Mouse (Mus musculus) layer of hippocampus, postnatal 25 days (tissue): Measurements from ENCODE around the gene Bdh1. TPM values are rescaled to one million over a fixed set of nuclear protein-coding genes. Genes with fewer than 3 reads are reported as not detected.
"Not testable (repeated sequence)": the region's sequence is repeated elsewhere in the genome, so short reads cannot be mapped to it uniquely, and the experiment has no call there.

Experiments used
- DNase-seq, 2 experiments: peaks; one replicate each; pipeline ENCODE4 v3.0.0; 2022; ENCODE audit warnings: mixed read lengths in 2 of 2, low spot score in 1 of 2; ENCODE audit errors: extremely low spot score in 1 of 2
- total RNA-seq, 2 experiments: library from RNA; stranded (reverse); gene quantifications; 2 replicates each; pipeline ENCODE4 v1.2.3; 2021

Bdh1 gene
- total RNA-seq, 2 experiments from 2014 or later = 116 to 121 TPM

DNA sequence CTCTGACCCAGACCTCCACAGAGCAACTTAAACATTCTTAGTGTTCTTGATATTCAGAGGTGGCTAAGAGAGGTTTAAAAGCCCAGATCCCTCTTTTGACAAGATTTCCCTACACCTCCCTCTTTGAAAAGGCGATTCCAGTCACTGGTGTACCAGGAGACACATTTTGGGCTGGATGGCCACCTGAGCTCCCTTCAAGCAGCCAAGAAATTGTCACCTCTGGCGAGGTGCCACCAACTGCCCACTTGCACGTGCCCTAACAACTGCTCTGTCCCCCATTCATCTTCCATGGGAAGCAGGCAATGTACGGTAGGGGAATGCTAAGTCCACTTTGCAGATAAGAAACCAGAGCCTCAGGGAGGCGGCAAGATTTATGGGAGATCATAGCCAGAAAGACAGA lies 39.0 kb downstream of the Bdh1 start:
- DNase-seq = no peak

DNA sequence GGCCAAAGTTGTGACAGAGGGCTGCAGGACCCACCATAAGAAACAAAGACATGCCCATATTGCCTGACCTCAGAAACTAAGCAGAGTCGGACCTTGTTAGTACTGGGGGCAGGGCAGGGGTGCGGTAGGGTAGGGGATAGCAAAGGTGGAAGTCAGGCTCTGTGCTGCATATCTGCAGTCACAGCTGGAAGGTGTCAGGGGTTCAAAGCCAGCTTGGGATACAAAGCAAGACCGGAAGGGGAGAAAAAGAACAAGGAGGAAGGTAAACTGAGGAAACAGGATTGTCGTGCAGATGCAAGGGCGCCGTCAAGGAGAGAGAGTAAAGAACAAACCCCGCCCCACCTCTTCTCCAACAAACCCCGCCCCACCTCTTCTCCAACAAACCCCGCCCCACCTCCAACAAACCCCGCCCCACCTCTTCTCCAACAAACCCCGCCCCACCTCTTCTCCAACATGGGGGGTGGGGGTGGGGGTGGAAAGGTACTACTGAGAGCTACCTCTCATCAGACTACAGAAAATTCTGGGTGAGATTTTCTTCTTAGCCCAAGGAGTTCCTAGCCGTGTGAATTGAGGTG lies 40.1 kb downstream of the Bdh1 start:
- no peak for DNase-seq

DNA sequence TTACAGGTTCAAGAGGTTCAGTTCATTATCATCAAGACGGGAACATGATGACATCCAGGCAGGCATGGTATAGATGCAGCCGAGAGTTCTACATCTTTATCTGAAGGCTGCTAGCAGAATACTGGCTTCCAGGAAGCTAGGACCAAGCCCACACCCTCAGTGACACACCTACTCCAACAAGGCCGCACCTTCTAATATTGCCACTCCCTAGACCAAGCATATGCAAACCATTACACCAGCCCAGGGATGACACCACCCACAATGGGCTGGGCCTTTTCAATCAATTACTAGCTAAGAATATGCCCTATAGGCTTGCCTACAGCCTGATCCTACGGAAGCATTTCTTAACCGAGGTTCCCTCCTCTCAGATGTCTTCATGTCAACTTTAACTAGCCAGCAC lies 42.9 kb downstream of the Bdh1 start:
- DNase-seq = no peak

DNA sequence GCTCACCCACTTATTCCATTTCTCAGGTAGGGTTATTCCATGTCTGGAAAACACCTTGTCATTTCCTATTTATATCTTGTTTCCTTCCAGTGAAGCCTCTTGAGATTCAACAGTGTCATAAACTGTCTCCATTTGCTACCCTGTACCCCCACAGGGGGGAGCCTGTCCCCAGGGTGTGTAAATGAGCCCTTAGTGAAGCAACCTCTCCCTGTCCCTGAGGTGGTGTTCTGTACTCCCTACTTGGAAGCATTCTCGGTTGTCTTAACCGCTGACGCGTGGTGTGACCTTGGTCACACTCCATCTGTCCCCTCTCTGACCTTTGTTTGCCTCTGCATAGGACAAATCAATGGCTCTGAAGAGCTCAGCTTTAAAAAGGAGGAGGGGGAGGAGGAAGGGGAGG lies 43.5 kb downstream of the Bdh1 start:
- DNase-seq = peak in 1 of 2 experiments; percentile 65

DNA sequence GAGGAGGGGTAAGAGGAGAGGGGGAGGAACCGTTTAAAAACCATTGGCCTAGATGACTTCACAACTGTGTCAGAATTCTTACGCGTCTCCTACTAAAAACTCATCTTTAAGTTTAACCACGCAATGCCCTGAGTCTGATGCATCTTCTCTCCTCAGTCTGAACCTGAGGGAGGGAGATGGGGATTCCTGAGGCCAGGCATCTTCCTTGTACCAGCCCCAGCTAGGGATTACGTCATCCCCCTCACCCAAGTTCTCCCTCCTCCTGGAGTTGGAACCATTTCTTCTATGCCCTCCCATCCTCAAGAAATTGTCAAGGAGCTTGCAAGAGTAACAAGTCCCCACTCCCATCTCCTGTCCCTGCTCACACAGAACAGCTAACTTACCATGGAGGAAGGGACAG lies 44.0 kb downstream of the Bdh1 start:
- DNase-seq = no peak

DNA sequence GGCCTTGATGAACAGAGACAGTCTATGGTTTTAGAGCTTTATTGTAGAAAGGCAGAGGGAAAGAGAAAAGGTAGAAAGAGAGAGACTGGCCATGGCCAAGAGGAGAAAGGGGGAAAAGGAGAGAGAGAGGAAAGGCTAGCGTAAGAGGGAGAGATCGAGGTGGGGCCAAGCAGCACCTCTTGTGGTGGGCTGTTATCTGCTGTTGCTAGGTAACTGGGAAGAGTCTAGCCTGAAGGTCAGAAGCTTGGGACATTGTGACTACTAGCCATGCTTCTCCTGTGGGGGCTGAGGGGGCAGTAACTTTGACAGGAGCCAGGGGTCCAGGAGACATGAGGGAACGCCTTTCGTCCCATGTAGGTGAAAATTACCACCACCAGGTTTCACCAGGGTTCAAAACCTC lies 48.7 kb downstream of the Bdh1 start:
- DNase-seq = not testable (repeated sequence)

DNA sequence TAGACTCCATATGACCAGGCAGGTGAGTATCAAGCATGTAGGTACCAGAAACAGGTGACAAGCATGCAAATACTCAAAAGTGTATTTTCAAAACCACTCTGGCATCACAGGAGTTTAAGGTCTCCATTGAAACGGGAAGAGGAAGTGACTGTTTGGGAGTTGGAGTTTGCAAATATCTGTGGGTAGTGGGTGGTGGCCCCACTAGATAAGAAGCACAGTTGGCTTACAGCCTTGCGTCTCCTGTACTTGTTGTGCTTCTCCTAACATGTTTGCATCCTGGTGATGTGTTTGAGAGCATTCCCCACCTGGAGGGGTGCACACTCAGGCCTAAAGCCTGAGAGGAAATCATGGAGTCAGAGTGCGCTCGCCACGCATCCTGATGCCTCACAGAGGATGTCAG lies 49.9 kb downstream of the Bdh1 start:
- no peak for DNase-seq

DNA sequence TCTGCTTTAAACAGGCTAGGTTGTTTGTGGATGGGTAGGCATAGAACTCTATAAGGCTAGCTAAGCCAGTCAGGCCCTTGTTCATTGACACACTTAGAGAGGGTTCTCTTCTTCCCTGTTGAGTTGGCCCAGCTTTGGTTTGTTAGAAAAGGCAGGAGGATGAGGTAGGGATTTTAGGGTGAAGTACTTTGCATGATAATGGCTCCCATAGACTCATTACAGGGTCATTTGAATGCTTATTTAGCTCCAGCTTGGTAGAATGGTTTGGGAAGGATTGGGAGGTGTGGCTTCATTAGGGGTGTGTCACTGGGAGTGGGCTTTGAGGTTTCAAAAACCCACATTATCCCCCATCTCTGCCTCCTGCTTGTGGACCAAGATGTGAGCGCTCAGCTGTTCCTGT lies 51.1 kb downstream of the Bdh1 start:
- DNase-seq = no peak

DNA sequence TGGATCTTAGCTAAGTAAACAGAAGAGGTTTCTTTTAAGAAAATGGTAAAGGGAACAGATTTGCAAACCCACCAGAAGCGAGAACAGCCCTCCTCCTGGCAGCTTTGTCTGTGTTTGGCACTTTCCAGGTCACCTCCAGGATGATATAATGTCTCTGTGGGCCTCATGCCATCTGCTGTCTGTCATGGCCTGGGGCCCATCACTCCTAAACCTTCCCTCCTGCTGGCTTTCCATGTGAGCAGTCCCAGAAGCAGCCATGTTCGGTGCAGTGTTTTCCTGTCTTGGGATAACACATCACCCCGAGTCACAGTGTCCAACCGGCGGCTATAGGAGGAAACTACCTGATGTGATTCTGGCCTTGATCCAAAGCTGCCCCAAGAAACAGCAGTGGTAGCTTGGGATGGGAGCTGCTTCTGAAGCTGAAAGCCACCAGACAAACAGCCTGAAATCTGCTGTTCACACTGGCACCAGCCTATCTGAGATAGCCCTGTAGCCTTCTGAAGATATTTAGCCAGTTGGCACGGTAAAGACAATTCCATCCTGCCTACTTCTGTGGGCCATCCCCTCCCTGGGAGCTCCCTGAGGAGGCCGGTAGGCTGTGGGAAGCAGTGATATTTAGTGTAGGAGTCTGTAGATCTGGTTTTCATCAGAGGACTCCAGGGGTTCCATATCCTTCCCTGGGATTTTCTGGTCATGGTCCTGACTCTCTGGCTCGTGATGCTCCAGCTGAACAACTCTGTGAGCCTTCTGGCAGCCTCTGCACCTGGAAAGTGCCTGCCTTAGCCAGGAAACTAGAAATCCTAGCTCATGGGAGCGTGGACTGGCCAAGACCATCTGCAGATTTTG lies 53.3 kb downstream of the Bdh1 start:
- DNase-seq = no peak

DNA sequence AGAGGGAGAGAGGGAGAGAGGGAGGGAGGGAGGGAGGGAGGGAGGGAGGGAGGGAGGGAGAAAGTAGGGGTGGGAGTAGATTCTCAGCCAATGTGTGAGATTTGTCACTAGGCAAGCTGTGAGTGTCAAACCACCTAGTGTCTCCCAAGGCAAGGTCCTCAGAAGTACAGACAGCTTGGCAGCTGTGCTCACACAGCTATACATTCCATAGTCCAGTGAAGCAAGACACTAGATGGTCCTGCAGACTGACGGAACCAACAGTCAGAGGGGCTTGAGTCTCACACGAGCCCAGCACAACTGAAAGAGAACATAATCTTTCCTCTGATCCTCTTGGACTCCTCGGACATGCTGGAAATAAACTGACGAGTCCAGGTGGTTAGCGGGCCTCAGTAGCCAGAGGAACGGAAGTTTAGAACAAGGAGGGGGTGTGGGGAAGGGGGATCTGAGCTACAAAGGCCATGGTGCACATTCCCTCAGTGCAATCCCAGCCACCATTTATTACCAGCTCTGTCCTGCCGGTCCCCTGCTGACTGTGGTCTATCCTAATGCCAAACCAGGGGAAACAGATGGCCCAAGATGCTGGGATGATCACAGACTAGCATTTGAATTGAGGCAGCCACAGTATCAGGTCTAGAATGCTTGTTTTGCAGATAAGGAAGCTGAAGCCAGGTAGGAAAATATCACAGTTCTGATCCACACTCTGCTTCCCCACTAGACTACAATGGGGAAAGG lies 55.0 kb downstream of the Bdh1 start:
- no peak for DNase-seq

DNA sequence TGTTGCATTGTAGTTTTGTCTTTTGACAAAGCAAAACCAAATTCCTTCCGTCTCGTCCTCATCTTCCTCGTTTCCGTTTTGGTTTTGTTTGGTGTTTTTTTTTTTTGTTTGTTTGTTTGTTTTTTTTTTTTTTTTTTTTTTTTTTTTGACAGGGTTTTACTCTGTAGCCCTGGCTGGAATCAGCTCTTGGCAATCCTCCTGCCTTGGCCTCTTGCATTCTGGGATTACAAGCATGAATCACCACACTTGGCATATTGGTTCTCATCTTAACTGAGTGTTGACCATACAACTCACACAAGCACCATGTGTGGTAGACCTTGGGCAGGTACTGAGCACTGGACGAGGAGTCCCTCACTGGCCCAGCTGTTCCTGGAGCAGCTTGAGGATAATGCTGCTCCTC lies 63.3 kb downstream of the Bdh1 start:
- no peak for DNase-seq

DNA sequence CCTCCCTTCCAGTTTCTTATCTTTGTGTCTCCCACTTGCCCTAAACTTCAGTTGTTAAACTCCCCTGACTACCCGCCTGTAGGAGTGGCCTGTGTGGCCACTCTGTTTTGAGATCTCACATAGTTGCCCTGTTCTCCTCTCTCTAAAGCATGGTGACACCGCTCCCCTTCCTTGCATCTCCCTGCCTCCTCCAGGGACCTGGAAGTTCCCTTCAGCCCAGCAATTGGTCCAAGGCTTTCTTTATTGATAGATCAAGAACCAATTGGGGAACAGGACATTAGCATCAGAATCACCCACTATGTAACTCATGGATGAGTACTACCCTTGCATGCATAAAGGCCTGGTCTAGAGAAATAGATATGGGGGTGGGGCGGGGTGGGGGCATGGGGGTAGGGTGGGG lies 65.2 kb downstream of the Bdh1 start:
- no peak for DNase-seq

DNA sequence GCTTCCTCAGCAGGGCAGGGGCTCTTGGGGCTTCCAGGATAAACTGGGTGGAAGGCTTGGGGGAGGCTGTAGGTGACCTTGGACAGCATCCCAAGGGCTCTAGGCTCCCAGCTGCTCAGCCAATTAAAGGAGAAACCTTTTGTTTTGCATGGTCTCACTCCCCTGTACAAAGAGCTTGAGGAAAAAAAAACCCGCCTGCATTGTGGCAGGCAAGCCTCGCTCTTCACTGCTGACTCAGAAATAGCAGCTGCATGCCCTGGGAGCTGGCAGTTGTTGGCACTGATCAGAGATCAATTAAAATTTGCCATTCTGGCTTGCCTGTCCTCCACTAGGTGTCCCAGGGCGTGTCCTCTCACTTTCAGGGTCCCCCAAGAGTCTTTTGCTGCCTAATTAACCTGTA lies 67.0 kb downstream of the Bdh1 start:
- DNase-seq = no peak

DNA sequence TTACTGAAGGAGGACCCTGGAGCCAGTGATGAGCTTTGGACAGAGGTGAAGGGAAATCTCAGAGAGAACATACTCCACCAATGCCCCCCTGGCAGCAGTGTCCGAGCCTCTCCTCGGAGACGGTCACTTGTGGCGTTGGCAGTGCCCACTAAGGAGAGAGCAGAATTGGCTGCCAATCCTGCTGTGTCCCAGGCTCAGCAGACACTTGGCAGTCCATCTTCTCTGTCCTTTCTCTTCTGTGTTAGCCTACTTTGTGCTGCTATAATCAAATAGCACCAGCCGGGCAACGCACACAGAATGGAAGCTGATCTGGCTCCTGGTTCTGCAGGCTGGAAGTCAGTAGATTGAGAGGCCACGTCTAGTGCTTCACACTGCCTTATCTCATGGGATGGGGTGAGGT lies 68.9 kb downstream of the Bdh1 start:
- DNase-seq = no peak

DNA sequence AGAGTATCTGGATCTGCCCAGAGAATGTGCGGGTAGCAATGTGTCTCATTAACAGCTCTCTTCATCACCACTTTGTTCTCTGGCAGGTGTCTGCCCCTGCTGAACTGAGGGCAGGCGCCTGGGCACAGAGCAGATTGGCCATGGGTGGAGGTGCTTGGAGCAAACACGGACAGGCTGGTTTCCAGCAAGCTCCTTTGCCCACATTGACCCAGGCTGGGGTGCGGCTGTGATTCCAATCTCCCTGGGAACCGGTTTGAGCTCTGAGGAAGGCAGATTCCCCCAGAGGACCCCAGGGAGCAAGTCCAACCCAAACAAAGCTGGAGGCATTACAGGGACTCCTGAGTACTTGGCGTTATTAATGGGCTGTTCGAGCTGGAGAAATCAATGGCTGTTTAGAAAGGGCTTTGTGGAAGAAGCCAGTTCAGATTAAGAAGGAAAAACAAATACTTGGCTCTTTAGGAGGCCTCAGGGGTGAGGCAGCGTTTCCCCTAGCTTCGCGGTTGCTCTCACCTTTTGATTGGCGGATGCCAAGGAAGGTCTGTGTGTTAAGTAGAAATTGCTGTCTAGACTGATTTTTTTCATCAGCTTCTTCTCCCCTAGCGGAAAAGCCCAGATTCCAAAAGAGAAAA lies 71.0 kb downstream of the Bdh1 start:
- DNase-seq = no peak

DNA sequence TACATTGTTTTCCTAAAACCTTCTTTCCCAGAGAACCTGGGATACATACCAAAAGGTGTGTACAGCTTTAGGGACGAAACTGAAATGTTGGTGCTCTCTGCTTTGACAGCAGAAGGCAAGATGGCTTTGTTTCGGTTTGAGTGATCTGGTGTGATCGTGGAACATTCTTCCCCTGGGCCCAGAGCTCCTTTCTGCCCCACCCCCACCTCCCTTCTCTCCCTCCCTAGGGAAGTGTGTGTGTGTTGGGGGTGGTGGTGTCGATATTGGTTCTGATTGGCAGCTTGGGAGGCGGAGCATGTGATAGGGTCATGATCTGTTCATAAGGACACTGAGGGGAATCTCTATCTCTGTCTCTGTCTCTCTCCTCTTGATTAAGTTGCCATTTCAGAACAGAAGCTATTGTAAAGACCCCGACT lies 71.5 kb downstream of the Bdh1 start:
- no peak for DNase-seq

DNA sequence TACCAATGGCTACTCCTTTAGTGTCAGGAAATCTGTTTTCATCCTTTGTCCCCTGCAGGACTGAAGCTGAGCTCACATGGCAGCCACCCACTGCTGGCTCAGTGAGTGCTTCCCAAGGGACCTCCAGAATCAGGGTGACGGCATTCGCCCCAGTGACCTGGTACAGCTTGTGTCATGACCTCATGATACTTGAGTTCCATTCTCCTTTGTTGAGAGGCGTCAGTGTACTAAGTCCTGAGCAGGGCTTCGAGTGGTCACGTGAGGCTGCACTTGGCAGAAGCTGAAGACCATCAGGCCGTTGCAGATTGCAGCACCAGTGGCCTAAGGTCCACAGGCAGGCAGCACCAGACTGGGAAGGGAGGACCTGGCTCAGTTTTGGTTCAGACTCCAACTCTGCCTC lies 71.9 kb downstream of the Bdh1 start:
- DNase-seq = no peak

DNA sequence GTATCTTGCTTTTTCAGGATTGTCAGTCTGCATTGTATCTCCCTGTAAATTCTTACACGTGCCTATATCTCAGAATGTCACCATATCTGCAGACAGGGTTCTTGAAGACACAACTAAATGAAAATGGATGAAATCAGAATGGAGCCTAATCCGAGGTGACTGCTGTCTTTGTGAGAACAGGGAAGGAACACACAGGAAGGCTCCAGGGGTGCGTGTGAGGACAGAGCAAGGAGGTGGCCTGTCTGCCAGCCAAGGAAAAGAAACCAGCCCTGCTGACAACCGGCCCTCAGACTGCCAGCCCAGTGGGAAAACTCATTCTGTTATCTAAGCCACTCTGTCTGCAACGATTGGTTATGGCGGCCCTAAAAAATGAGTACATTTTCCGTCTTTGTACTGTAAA lies 73.3 kb downstream of the Bdh1 start:
- DNase-seq = no peak

DNA sequence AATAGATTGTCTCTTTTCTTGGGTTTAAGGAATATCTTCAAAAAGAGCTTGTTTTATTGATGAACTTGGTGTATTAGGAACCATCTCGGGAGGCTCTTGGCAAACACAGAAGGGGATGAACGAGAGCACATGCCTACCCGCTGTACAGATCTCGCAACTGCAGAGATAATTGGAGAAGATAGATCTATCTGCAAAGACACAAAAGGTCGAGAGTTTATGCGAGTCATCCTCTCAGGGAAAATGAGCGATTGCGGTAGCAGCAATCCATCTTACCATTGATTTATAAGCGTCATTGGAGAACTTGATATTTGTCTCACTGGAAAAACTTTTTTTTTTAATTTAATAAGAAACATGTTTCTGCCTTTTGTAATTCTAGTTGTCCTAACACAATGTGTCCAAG lies 73.7 kb downstream of the Bdh1 start:
- no peak for DNase-seq

DNA sequence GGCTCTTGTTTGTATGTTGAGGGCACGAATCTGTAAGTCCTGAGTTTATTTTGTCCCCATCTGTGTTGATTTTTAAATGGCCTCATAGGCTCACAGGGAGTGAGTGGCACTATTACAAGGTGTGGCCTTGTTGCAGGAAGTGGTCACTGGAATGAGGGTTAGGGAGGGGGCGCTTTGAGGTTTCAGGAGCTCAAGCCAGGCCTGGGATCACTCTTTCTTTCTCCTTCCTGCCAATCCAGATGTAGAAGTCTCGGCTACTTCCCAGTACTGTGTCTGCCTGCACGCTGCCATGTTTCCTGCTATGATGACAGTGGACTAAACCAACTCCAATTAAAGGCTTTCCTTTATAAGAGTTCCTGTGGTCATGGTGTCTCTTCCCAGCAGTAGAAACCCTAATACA lies 76.3 kb downstream of the Bdh1 start:
- no peak for DNase-seq

DNA sequence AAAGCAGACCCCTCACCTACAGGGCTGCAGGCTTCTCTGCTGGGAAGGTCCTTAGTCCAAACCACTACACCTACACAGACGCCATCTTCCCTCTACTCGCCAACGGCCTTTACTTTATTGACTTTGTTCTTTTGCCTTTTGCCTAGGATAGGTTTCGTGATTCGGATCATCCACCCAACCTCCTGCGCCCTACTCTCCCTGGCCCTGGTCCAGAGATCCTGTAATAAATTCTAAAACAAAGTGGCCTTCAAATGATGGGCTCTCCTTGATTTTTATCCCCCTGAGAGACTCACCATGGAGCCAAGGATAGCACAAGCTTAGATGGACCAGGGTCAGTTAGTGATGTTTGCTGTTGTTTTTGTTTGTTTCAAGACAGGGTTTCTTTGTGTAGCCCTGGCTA lies 76.9 kb downstream of the Bdh1 start:
- DNase-seq = no peak
